Mouse (Mus musculus): ENCODE data around the gene Psme4. TPM values are rescaled to one million over a fixed set of nuclear protein-coding genes. Genes with fewer than 3 reads are reported as not detected.

Gene Psme4
- polyA plus RNA-seq, 1 experiment: 46.7 TPM

DNA sequence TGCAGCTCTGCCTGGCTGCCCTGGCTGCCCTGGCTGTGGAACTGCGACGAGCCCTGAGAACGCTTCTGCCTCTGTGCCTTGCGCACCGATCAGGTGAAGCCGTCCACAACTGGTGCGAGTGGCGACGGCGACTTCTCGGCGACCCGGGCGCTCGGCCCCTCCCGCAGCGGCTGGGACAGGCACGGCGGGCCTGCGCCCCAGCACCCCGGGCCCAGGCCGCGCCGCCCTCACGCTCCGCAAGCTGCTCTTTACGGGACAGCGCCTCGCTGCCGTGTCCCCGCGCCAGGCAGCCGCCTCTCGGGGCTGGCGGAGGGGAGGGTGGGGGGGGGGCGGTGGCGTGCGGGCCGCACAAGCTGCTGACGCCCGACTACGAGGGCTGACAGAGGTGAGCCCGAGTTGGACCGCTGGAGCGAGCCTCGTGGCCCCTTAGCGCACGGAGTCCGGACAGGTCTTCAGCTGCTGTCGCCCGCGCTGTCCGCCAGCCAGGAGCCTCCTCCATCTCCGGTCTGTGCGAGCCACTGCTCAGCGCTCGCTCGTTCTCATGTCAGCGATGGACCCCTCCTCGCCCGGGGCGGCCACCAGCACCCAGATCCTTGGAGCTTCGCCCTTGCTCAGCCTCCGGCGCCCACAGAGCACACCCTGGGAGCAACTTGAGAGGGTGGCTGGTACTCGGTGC, 16.5 kb upstream of the Psme4 start:
- no peaks in the 10 kb centered on the region for H3K4me1 ChIP-seq (ENCODE audit: control insufficient read depth, insufficient read depth, low read length)
- H3K27ac ChIP-seq (ENCODE audit: insufficient read depth, low read depth, low read length): peak overlapping the region; percentile 88
- under 1% methylated on average over 55 of the region's 66 CpGs for WGBS
- TF ChIP-seq POLR2A (IDR thresholded peaks at IDR 0.05; ENCODE audit: insufficient read depth, low read depth, low read length): no peak
- no peak for TF ChIP-seq CTCF (IDR thresholded peaks at IDR 0.05; ENCODE audit: insufficient read depth, low read depth, low read length)
- H3K4me3 ChIP-seq (ENCODE audit: insufficient read depth, low read depth, low read length): peak overlapping the region; percentile 73

DNA sequence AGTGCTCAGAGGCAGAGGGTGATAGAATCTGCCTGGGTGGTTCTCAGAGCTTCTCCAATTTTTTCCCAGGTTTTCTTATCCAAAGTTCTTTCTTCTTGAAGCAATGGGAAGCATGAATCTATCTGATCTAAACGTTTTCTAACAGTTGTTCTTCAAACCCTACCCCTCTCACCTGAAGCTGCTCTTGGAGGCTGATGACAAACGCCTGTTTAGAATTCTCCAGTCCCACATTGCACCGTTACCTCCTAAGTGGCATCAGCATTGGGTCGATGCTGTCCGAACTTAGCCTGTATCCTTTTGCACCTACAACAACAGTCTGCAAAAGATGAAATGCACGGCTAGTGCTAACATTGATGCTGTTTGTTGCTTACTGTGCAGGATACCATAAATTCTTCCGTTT, 10.1 kb upstream of the Psme4 start:
- Histone ChIP-seq H3K4me3 (ENCODE audit: insufficient read depth, low read depth, low read length) (no peak overlapping the region), H3K27ac (ENCODE audit: insufficient read depth, low read depth, low read length) (no peak overlapping the region), H3K4me1 (ENCODE audit: control insufficient read depth, insufficient read depth, low read length) (no peaks in the 10 kb centered on the region)
- no peak for TF ChIP-seq CTCF (IDR thresholded peaks at IDR 0.05; ENCODE audit: insufficient read depth, low read depth, low read length)
- TF ChIP-seq POLR2A (IDR thresholded peaks at IDR 0.05; ENCODE audit: insufficient read depth, low read depth, low read length): no peak
- WGBS: 89% methylated on average over 7 of the region's 7 CpGs

DNA sequence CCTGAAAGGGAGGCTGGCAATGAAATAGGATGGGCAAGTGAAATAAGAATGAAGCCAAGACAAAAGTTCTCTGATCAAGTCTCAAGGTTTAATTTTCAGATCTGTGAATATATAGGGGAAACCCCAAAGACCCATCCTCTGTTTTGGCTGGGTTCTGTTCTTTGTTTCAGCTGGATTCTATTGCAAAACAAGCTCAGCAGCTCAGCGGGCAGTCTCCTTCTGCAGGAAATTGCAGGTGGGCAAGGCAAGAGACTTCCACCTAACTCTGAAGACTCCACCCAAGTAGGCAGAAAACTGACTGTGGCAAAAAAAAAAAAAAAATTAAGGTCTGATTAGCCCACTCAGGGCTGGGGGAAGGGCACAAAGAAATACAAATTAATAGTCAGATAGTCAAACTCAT, 9.6 kb upstream of the Psme4 start:
- Histone ChIP-seq H3K4me3 (ENCODE audit: insufficient read depth, low read depth, low read length) (no peak overlapping the region), H3K4me1 (ENCODE audit: control insufficient read depth, insufficient read depth, low read length) (no peaks in the 10 kb centered on the region), H3K27ac (ENCODE audit: insufficient read depth, low read depth, low read length) (no peak overlapping the region)
- WGBS: 94% methylated on average over 1 of the region's 1 CpGs
- TF ChIP-seq CTCF (IDR thresholded peaks at IDR 0.05; ENCODE audit: insufficient read depth, low read depth, low read length) (no peak), POLR2A (IDR thresholded peaks at IDR 0.05; ENCODE audit: insufficient read depth, low read depth, low read length) (no peak)

DNA sequence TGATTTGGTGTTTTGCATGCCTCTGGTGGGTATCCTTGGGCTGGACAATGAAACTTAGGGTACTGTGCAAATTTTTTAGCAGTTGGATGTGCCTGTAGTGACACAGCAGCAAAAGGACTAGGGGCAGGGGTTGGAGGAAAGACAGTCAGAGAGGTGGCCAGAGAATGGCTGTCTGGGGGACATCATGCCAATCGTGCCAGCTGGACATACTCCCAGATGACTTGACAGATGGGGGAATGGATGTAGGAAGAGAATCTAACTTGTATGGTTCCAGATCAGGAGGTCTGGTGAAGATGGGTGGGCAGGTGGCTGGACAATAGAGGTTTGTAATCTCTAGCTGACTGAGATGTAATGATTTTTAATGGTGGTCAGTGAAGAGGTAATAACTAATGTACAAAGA, 6.5 kb upstream of the Psme4 start:
- H3K27ac ChIP-seq (ENCODE audit: insufficient read depth, low read depth, low read length): no peak overlapping the region
- H3K4me1 ChIP-seq (ENCODE audit: control insufficient read depth, insufficient read depth, low read length): no peaks in the 10 kb centered on the region
- no peak for TF ChIP-seq POLR2A (IDR thresholded peaks at IDR 0.05; ENCODE audit: insufficient read depth, low read depth, low read length)
- TF ChIP-seq CTCF (IDR thresholded peaks at IDR 0.05; ENCODE audit: insufficient read depth, low read depth, low read length): no peak
- 67% methylated on average over 1 of the region's 1 CpGs for WGBS
- no peak overlapping the region for H3K4me3 ChIP-seq (ENCODE audit: insufficient read depth, low read depth, low read length)

DNA sequence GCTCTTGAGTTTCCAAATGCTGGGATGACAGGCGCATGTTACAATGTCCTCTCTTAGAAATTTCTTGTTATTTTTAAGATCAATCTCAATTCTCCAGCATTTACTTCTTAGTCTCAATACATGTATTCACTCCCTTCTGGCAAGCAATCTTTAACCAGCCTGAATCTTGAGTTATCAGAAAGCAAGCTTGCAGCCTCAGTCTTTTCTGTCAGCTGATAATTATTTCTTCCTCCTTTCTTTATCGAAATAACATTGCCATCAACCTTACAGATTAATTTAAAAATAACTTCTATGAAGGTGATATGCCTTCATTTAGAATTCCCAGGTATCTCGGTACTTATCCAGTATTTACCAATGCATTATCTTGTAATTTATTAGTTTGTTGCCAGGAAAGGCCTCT, 709 bp upstream of the Psme4 start:
- no peak for TF ChIP-seq CTCF (IDR thresholded peaks at IDR 0.05; ENCODE audit: insufficient read depth, low read depth, low read length)
- TF ChIP-seq POLR2A (IDR thresholded peaks at IDR 0.05; ENCODE audit: insufficient read depth, low read depth, low read length): no peak
- Histone ChIP-seq H3K27ac (ENCODE audit: insufficient read depth, low read depth, low read length) (no peak overlapping the region), H3K4me3 (ENCODE audit: insufficient read depth, low read depth, low read length) (no peak overlapping the region), H3K4me1 (ENCODE audit: control insufficient read depth, insufficient read depth, low read length) (no peaks in the 10 kb centered on the region)
- 82% methylated on average over 3 of the region's 3 CpGs for WGBS

DNA sequence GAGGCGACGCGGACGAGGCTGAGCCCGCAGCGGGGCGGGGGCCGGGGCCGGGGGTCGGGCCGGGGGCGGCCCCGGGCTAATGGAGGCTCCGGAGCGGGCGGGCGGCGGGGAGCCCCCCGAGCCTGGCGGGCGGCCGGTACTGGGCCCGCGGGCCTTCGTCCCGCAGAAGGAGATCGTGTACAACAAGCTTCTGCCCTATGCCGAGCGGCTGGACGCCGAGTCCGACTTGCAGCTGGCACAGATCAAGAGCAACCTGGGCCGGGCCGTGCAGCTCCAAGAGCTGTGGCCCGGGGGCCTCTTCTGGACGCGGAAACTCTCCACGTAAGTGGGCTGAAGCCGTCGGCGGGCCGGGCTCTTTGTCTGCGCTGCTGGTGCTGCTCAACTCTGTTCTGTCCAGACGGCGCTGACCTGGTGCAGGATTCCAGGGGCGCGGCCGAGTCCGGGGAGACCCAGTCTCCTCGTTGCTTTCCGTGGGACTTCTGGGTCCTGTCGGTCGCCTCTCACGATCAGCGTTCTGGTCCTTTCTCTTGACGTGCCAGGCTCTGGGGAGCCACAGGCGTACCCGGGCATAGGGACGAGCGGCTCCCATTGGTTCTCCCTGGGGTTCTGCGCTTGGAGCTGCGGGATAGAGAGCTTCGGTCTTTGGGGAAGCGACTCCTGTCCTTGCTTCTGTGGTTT, 517 bp downstream of the Psme4 start:
- no peaks in the 10 kb centered on the region for H3K4me1 ChIP-seq (ENCODE audit: control insufficient read depth, insufficient read depth, low read length)
- peak overlapping the region; percentile 54 for H3K27ac ChIP-seq (ENCODE audit: insufficient read depth, low read depth, low read length)
- WGBS: under 1% methylated on average over 63 of the region's 64 CpGs
- H3K4me3 ChIP-seq (ENCODE audit: insufficient read depth, low read depth, low read length): peak overlapping the region; percentile 86
- TF ChIP-seq POLR2A (IDR thresholded peaks at IDR 0.05; ENCODE audit: insufficient read depth, low read depth, low read length): no peak
- TF ChIP-seq CTCF (IDR thresholded peaks at IDR 0.05; ENCODE audit: insufficient read depth, low read depth, low read length): no peak

DNA sequence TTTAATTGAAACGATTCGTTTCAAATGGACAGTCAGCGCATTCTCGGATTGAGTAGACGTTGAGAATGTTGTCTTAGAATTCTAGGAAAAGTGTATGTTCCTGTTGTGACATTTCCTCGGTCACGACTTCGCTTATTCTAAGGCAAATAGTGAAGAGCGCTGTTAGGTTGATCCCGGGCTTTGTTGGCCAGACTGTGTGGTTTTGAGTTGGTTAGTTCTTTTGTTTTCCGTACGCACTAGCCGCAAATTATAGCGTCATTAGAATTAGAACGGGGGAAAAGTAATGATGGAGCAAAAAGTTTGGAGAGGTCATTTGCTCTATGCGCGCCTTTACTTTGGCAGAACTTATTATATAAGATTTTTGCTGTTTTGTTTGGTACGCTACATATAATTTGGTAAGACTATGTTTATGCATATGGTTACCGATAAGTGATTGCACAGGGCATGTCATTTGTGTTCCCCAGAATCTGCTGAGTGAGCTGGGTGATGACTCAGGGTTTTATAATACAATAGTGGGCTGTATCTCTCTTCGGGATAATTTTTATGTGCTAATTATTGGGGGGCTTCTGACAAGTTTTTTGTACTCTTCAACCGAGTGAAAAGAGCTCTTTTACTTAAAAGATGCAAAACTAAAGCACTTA, 1.4 kb downstream of the Psme4 start:
- Histone ChIP-seq H3K4me3 (ENCODE audit: insufficient read depth, low read depth, low read length) (peak overlapping the region; percentile 86), H3K4me1 (ENCODE audit: control insufficient read depth, insufficient read depth, low read length) (peaks cover 4% of the 10 kb centered on the region), H3K27ac (ENCODE audit: insufficient read depth, low read depth, low read length) (peak overlapping the region; percentile 54)
- TF ChIP-seq POLR2A (IDR thresholded peaks at IDR 0.05; ENCODE audit: insufficient read depth, low read depth, low read length): no peak
- no peak for TF ChIP-seq CTCF (IDR thresholded peaks at IDR 0.05; ENCODE audit: insufficient read depth, low read depth, low read length)
- 1% methylated on average over 21 of the region's 21 CpGs for WGBS

DNA sequence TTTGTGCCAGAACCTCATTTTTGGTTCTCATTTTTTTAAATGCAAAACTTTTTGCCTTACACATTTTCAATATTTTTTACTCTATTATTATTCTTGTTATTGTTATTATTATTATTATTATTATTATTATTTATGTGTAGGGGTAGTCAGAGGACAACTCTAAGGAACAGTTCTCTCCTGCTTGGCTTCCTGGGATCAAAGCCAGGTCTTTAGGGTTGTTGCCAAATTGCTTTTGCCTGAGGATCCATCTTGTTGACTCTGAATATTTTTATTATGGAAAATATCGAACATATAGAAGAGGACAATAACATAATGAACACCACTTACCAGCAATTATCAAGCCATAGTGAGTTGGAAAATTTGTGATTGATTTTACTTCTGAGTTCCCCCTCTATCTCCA, 3.1 kb downstream of the Psme4 start:
- H3K4me1 ChIP-seq (ENCODE audit: control insufficient read depth, insufficient read depth, low read length): peaks cover 4% of the 10 kb centered on the region
- WGBS: 52% methylated on average over 1 of the region's 1 CpGs
- TF ChIP-seq POLR2A (IDR thresholded peaks at IDR 0.05; ENCODE audit: insufficient read depth, low read depth, low read length) (no peak), CTCF (IDR thresholded peaks at IDR 0.05; ENCODE audit: insufficient read depth, low read depth, low read length) (no peak)
- no peak overlapping the region for H3K27ac ChIP-seq (ENCODE audit: insufficient read depth, low read depth, low read length)
- H3K4me3 ChIP-seq (ENCODE audit: insufficient read depth, low read depth, low read length): no peak overlapping the region

DNA sequence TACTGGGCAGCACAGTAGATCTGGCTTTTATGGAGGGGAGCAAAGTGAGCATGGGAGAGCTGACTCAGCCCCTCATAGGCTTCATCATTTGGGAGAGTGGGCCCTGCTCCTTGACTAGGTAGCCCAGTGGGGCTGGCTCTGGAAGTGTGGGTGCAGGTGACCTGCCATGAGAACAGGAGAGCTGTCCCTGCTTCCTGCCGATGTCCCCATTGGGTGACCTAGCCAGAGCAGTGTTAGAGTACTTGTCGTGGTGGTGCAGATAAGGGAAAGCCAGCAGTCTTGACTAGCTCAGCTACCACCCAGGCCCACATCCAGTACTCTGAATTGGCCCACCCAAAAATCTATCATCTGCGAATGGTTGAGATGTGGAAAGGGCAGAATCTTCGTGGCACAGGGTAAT, 6.0 kb downstream of the Psme4 start:
- Histone ChIP-seq H3K4me3 (ENCODE audit: insufficient read depth, low read depth, low read length) (no peak overlapping the region), H3K4me1 (ENCODE audit: control insufficient read depth, insufficient read depth, low read length) (peaks cover 4% of the 10 kb centered on the region), H3K27ac (ENCODE audit: insufficient read depth, low read depth, low read length) (no peak overlapping the region)
- TF ChIP-seq POLR2A (IDR thresholded peaks at IDR 0.05; ENCODE audit: insufficient read depth, low read depth, low read length): no peak
- TF ChIP-seq CTCF (IDR thresholded peaks at IDR 0.05; ENCODE audit: insufficient read depth, low read depth, low read length): no peak
- WGBS: 74% methylated on average over 4 of the region's 4 CpGs

Measured in olfactory bulb, adult 2 months (tissue).